Mouse (Mus musculus): Measurements from ENCODE around the gene Mtf1.

Gene Mtf1

GRCm38 (mm10) chr4:124802309-124803260, 681 bp downstream of the Mtf1 start:
- peak; percentile 99 for DNase-seq (ENCODE audit: extremely low spot score, low spot score)

- DNase-seq (ENCODE audit: extremely low spot score, low spot score): no peak
Observed at GRCm38 (mm10) chr4:124803406-124803805, 1.5 kb downstream of the Mtf1 start.

- DNase-seq (ENCODE audit: extremely low spot score, low spot score): no peak
Observed at GRCm38 (mm10) chr4:124808511-124808910, 6.6 kb downstream of the Mtf1 start.

GRCm38 (mm10) chr4:124809136-124809883, 7.4 kb downstream of the Mtf1 start:
- no peak for DNase-seq (ENCODE audit: extremely low spot score, low spot score)

- no peak for DNase-seq (ENCODE audit: extremely low spot score, low spot score)
Observed at GRCm38 (mm10) chr4:124810056-124810455, 8.2 kb downstream of the Mtf1 start.

- DNase-seq (ENCODE audit: extremely low spot score, low spot score): no peak
Observed at GRCm38 (mm10) chr4:124811347-124811975, 9.6 kb downstream of the Mtf1 start.

GRCm38 (mm10) chr4:124815901-124816300, 14.0 kb downstream of the Mtf1 start:
- DNase-seq (ENCODE audit: extremely low spot score, low spot score): no peak

GRCm38 (mm10) chr4:124817803-124818202, 15.9 kb downstream of the Mtf1 start:
- DNase-seq (ENCODE audit: extremely low spot score, low spot score): peak; percentile 18

- DNase-seq (ENCODE audit: extremely low spot score, low spot score): no peak
Observed at GRCm38 (mm10) chr4:124818832-124819231, 16.9 kb downstream of the Mtf1 start.

GRCm38 (mm10) chr4:124824967-124825366, 23.1 kb downstream of the Mtf1 start:
- DNase-seq (ENCODE audit: extremely low spot score, low spot score): no peak

GRCm38 (mm10) chr4:124825371-124825965, 23.6 kb downstream of the Mtf1 start:
- DNase-seq (ENCODE audit: extremely low spot score, low spot score): no peak

- no peak for DNase-seq (ENCODE audit: extremely low spot score, low spot score)
Observed at GRCm38 (mm10) chr4:124829671-124830070, 27.8 kb downstream of the Mtf1 start.

GRCm38 (mm10) chr4:124832796-124833195, 30.9 kb downstream of the Mtf1 start:
- no peak for DNase-seq (ENCODE audit: extremely low spot score, low spot score)

GRCm38 (mm10) chr4:124838035-124838700, 36.3 kb downstream of the Mtf1 start:
- no peak for DNase-seq (ENCODE audit: extremely low spot score, low spot score)

GRCm38 (mm10) chr4:124840998-124841397, 39.1 kb downstream of the Mtf1 start:
- no peak for DNase-seq (ENCODE audit: extremely low spot score, low spot score)

GRCm38 (mm10) chr4:124843493-124843892, 41.6 kb downstream of the Mtf1 start:
- peak; percentile 35 for DNase-seq (ENCODE audit: extremely low spot score, low spot score)

GRCm38 (mm10) chr4:124847573-124847972, 45.7 kb downstream of the Mtf1 start:
- DNase-seq (ENCODE audit: extremely low spot score, low spot score): peak; percentile 86

GRCm38 (mm10) chr4:124849631-124850260, 47.8 kb downstream of the Mtf1 start:
- DNase-seq (ENCODE audit: extremely low spot score, low spot score): peak; percentile 49

- peak; percentile 96 for DNase-seq (ENCODE audit: extremely low spot score, low spot score)
Observed at GRCm38 (mm10) chr4:124850261-124850913, 48.5 kb downstream of the Mtf1 start, which contains the start of gene Yrdc. Gene Yrdc, plus strand, starts transcription at chr4:124850679.

All from neural tube, embryonic 10.5 days (tissue).